Mouse (Mus musculus) stomach, postnatal 0 days (tissue): Measurements from ENCODE around the gene Plch1.

Source experiments
- CTCF ChIP-seq: IDR thresholded peaks from 2 replicates; pipeline ENCODE4 v1.5.1; 2016; ENCODE audit warnings: antibody characterized with exemption, low read depth, mild to moderate bottlenecking, moderate library complexity
- EP300 ChIP-seq: optimal IDR thresholded peaks from 2 replicates; pipeline ENCODE3; 2016; ENCODE audit warnings: antibody characterized with exemption

GRCm38 (mm10) chr3:63836937-63837632, 62.2 kb downstream of the Plch1 start:
- TF ChIP-seq CTCF (no peak), EP300 (no peak)
